Mouse (Mus musculus) MEL (cell line): ENCODE results near the gene Abhd8. TPM values are rescaled to one million over a fixed set of nuclear protein-coding genes. Genes with fewer than 3 reads are reported as not detected.

ENCODE experiments used
- DNase-seq: peaks from one replicate; pipeline ENCODE4 v3.0.0; 2011; ENCODE audit warnings: low read depth, low spot score
- H3K27ac ChIP-seq: 2 replicates; pipeline ENCODE4 v1.5.1; 2012; ENCODE audit warnings: low read depth, mild to moderate bottlenecking, control low read depth, low read length, moderate library complexity; ENCODE audit not compliant: control insufficient read depth
- H3K27me3 ChIP-seq, 2 experiments: fragments of 150-350 bp in 1 of 2; sonication (generic) in 1 of 2; 2 replicates each; pipeline ENCODE4 v1.6.1; 2012; ENCODE audit warnings: low read length in 2 of 2, mild to moderate bottlenecking in 2 of 2, improper control_type of control experiment in 1 of 2, moderate library complexity in 1 of 2; ENCODE audit not compliant: insufficient read depth in 2 of 2, control insufficient read depth in 1 of 2
- H3K36me3 ChIP-seq, 2 experiments: 2 replicates each; pipeline ENCODE4 v1.6.1; 2012 to 2014; ENCODE audit warnings: low read length in 2 of 2, improper control_type of control experiment in 1 of 2, inconsistent platforms in 1 of 2, mild to moderate bottlenecking in 1 of 2; ENCODE audit not compliant: insufficient read depth in 2 of 2, control insufficient read depth in 1 of 2
- H3K4me1 ChIP-seq, 2 experiments: fragments of 150-350 bp in 1 of 2; sonication (generic) in 1 of 2; 2 replicates each; pipeline ENCODE4 v1.6.1; 2012; ENCODE audit warnings: low read length in 2 of 2, improper control_type of control experiment in 1 of 2, mild to moderate bottlenecking in 1 of 2; ENCODE audit not compliant: insufficient read depth in 2 of 2, control insufficient read depth in 1 of 2
- H3K4me3 ChIP-seq, 2 experiments: fragments of 150-350 bp in 1 of 2; sonication (generic) in 1 of 2; 2 replicates each; pipeline ENCODE4 v1.5.1; 2012; ENCODE audit warnings: low read depth in 2 of 2, low read length in 2 of 2, mild to moderate bottlenecking in 2 of 2, moderate library complexity in 2 of 2, control low read depth in 1 of 2, improper control_type of control experiment in 1 of 2; ENCODE audit not compliant: control insufficient read depth in 1 of 2, insufficient read depth in 1 of 2
- H3K79me2 ChIP-seq: 2 replicates; pipeline ENCODE4 v1.6.1; 2012; ENCODE audit warnings: mild to moderate bottlenecking, low read length, moderate library complexity; ENCODE audit not compliant: control insufficient read depth, poor library complexity, insufficient read depth
- H3K9ac ChIP-seq: 2 replicates; pipeline ENCODE4 v1.6.1; 2012; ENCODE audit warnings: low read depth, mild to moderate bottlenecking, control low read depth, low read length, moderate library complexity; ENCODE audit not compliant: control insufficient read depth, poor library complexity, severe bottlenecking
- H3K9me3 ChIP-seq: fragments of 150-350 bp; sonication (generic); replicated peaks from 2 replicates; pipeline ENCODE4 v1.6.1; 2012; ENCODE audit warnings: mild to moderate bottlenecking, low read length, improper control_type of control experiment, moderate library complexity; ENCODE audit not compliant: insufficient read depth
- E2F4 ChIP-seq: IDR thresholded peaks from 2 replicates; pipeline ENCODE4 v1.6.1; 2011; ENCODE audit warnings: low read depth, low read length, improper control_type of control experiment, borderline replicate concordance
- GATA1 ChIP-seq: IDR thresholded peaks from 2 replicates; pipeline ENCODE4 v1.6.1; 2011; ENCODE audit warnings: low read depth, low read length, improper control_type of control experiment
- HCFC1 ChIP-seq: IDR thresholded peaks from 2 replicates; pipeline ENCODE4 v1.6.1; 2012; ENCODE audit warnings: low read depth, mild to moderate bottlenecking, inconsistent platforms, low read length, improper control_type of control experiment, moderate library complexity
- MXI1 ChIP-seq: IDR thresholded peaks from 2 replicates; pipeline ENCODE4 v1.6.1; 2011; ENCODE audit warnings: mild to moderate bottlenecking, low read depth, low read length, improper control_type of control experiment
- POLR2A ChIP-seq, 2 experiments: IDR thresholded peaks; 2 replicates each; pipeline ENCODE4 v1.6.1; 2011 to 2012; ENCODE audit warnings: low read length in 2 of 2, mild to moderate bottlenecking in 2 of 2, control low read depth in 1 of 2, improper control_type of control experiment in 1 of 2, low read depth in 1 of 2, moderate library complexity in 1 of 2; ENCODE audit not compliant: control insufficient read depth in 1 of 2, insufficient read depth in 1 of 2, poor library complexity in 1 of 2
- SMC3 ChIP-seq: IDR thresholded peaks from 2 replicates; pipeline ENCODE4 v1.6.1; 2011; ENCODE audit warnings: low read depth, low read length, improper control_type of control experiment
- TAL1 ChIP-seq: IDR thresholded peaks from 2 replicates; pipeline ENCODE4 v1.6.1; 2012; ENCODE audit warnings: mild to moderate bottlenecking, inconsistent platforms, low read length, moderate library complexity, mixed read lengths
- TBP ChIP-seq: IDR thresholded peaks from 2 replicates; pipeline ENCODE4 v1.8.0; 2011; ENCODE audit warnings: low read depth, low read length, improper control_type of control experiment
- polyA plus RNA-seq, 2 experiments: library from polyadenylated mRNA; stranded (reverse) in 1 of 2; unstranded in 1 of 2; fragments of >175 nt in 1 of 2; fragments of >200 nt in 1 of 2; gene quantifications; 2 replicates each; pipeline versions ENCODE4 v1.2.1 to v1.2.4; 2012; ENCODE audit warnings: low replicate concordance in 2 of 2, low read depth in 1 of 2; ENCODE audit not compliant: insufficient read length in 2 of 2, insufficient read depth in 1 of 2, missing spikeins in 1 of 2
- total RNA-seq: library from RNA; depleted of rRNA; stranded (reverse); fragments of 300-350 nt; gene quantifications from 2 replicates; pipeline ENCODE4 v1.2.3, GENCODE M21; 2012; rRNA removed

Gene Abhd8
- total and polyA plus RNA-seq, 3 experiments, result 28.5 to 39.2 TPM; not detected in 1

DNA sequence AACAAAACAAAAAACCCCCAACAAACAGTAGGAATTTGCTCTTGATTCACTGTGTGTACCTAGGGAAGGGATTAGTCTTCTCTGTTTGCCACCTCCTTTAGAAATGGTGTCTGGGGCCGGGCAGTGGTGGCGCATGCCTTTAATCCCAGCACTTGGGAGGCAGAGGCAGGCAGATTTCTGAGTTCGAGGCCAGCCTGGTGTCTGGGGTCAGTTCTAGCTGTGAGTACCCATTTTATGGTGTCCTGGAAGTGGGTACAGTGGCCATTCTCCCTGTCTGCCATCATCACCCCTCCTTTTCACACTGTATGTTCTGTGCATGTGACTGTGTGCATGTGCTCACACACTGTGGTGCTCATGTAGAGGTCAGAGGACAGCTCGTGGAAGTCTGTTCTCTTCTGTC is 55.2 kb downstream of the Abhd8 start:
- H3K9ac ChIP-seq, result no peak overlapping the region
- H3K27me3 ChIP-seq, result no peaks in the 10 kb centered on the region
- H3K4me1 ChIP-seq, result peaks cover 0 to 22% of the 10 kb centered on the region in 2 experiments; a peak in 2 of 4 replicates
- no peak for TF ChIP-seq POLR2A (IDR thresholded peaks at IDR 0.05; ENCODE audit: control insufficient read depth in 1 of 2, insufficient read depth in 1 of 2, low read depth in 1 of 2, low read length in 2 of 2, poor library complexity in 1 of 2)
- TF ChIP-seq GATA1, result no peak
- TF ChIP-seq E2F4, result no peak
- TF ChIP-seq SMC3, result no peak
- TF ChIP-seq TBP, result no peak
- peaks cover 26% of the 10 kb centered on the region for H3K79me2 ChIP-seq
- H3K4me3 ChIP-seq, result no peak overlapping the region
- no peak for DNase-seq
- peaks cover 0 to 11% of the 10 kb centered on the region in 2 experiments; a peak in 2 of 4 replicates for H3K36me3 ChIP-seq
- H3K9me3 ChIP-seq, result no peaks in the 10 kb centered on the region
- H3K27ac ChIP-seq, result no peak overlapping the region

DNA sequence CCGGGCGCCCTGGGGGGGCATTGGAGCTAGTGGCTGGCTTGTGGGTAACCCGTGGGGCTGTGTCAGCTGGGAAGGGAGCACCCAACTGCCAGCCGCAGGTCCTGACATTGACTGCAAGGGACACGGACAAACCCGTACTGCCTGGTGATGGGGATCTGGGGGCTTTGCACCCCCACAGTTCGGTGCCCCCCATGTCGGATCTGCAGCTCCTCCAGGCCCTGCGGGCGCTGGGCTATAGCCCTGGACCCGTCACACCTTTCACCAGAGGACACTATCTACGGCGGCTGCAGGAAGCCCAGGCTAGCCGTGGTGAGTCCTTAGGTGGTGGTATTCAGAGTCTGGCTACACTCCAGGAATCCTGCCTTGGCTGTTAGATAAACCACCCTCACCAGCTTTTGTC is 56.0 kb downstream of the Abhd8 start:
- Histone ChIP-seq H3K4me3 (no peak overlapping the region), H3K27me3 (no peaks in the 10 kb centered on the region), H3K27ac (no peak overlapping the region), H3K4me1 (peaks cover 0 to 22% of the 10 kb centered on the region in 2 experiments; a peak in 2 of 4 replicates), H3K9me3 (no peaks in the 10 kb centered on the region), H3K79me2 (peaks cover 26% of the 10 kb centered on the region), H3K9ac (no peak overlapping the region)
- no peak for DNase-seq
- no peak; the same call in 1 of the 2 replicates for TF ChIP-seq TAL1
- TF ChIP-seq MXI1, result no peak
- no peak for TF ChIP-seq HCFC1
- TF ChIP-seq, all 39 proteins: peak for 0
- peaks cover 0 to 11% of the 10 kb centered on the region in 2 experiments; a peak in 2 of 4 replicates for H3K36me3 ChIP-seq

Other genes starting within 250 kb of the Abhd8 start
- gene Myo9b, start 190.9 kb downstream of the Abhd8 start, total RNA-seq, result 35.8 and 36.5 TPM in 2 replicates
- gene Myo9b, start 190.9 kb downstream of the Abhd8 start, polyA plus RNA-seq, result 10 to 100 TPM; 52.3 to 54.8 TPM
- 55.6 and 60.4 TPM in 2 replicates for gene Haus8, start 190.7 kb downstream of the Abhd8 start, total RNA-seq
- gene Haus8, start 190.7 kb downstream of the Abhd8 start, polyA plus RNA-seq, result 10 to 100 TPM in 1 of 2 experiments, not detected in 1; 69.2 TPM
- 91.9 and 107 TPM in 2 replicates for gene Use1, start 96.8 kb downstream of the Abhd8 start, total RNA-seq
- 100 to 1,000 TPM in 1 of 2 experiments, not detected in 1; 117 TPM for gene Use1, start 96.8 kb downstream of the Abhd8 start, polyA plus RNA-seq
- 14.1 and 18.3 TPM in 2 replicates for gene Ocel1, start 92.4 kb downstream of the Abhd8 start, total RNA-seq
- gene Ocel1, start 92.4 kb downstream of the Abhd8 start, polyA plus RNA-seq, result 10 to 100 TPM in 1 of 2 experiments, not detected in 1; 16.2 TPM
- gene Nr2f6, start 81.7 kb downstream of the Abhd8 start, total RNA-seq, result 29.6 and 30.5 TPM in 2 replicates
- 10 to 100 TPM in 1 of 2 experiments, not detected in 1; 48.3 TPM for gene Nr2f6, start 81.7 kb downstream of the Abhd8 start, polyA plus RNA-seq
- gene Ushbp1, start 67.9 kb downstream of the Abhd8 start, total RNA-seq, result 0.04 TPM in 1 of 2 replicates, not detected in the other
- gene Ushbp1, start 67.9 kb downstream of the Abhd8 start, polyA plus RNA-seq, result under 1 TPM in 1 of 2 experiments, not detected in 1; 0.07 TPM
- gene Babam1, start 66.8 kb downstream of the Abhd8 start, total RNA-seq, result 54.5 and 59.6 TPM in 2 replicates
- 100 to 1,000 TPM in 1 of 2 experiments, not detected in 1; 132 TPM for gene Babam1, start 66.8 kb downstream of the Abhd8 start, polyA plus RNA-seq
- gene Ankle1, start 57.6 kb downstream of the Abhd8 start, total RNA-seq, result 17.6 and 18.5 TPM in 2 replicates
- gene Ankle1, start 57.6 kb downstream of the Abhd8 start, polyA plus RNA-seq, result 10 to 100 TPM in 1 of 2 experiments, not detected in 1; 21.2 TPM
- gene Mrpl34, start 1.3 kb upstream of the Abhd8 start, total RNA-seq, result 123 and 143 TPM in 2 replicates
- 100 to 1,000 TPM in 1 of 2 experiments, not detected in 1; 196 TPM for gene Mrpl34, start 1.3 kb upstream of the Abhd8 start, polyA plus RNA-seq
- 49.7 and 59.6 TPM in 2 replicates for gene Dda1, start 5.5 kb upstream of the Abhd8 start, total RNA-seq
- gene Dda1, start 5.5 kb upstream of the Abhd8 start, polyA plus RNA-seq, result 100 to 1,000 TPM in 1 of 2 experiments, not detected in 1; 110 TPM
- gene Ano8, start 22.3 kb upstream of the Abhd8 start, total RNA-seq, result 3.5 and 3.9 TPM in 2 replicates
- 1 to 10 TPM in 1 of 2 experiments, not detected in 1; 4.8 TPM for gene Ano8, start 22.3 kb upstream of the Abhd8 start, polyA plus RNA-seq
- 45.5 and 49.4 TPM in 2 replicates for gene Gtpbp3, start 24.4 kb upstream of the Abhd8 start, total RNA-seq
- gene Gtpbp3, start 24.4 kb upstream of the Abhd8 start, polyA plus RNA-seq, result 10 to 100 TPM in 1 of 2 experiments, not detected in 1; 50.1 TPM
- 8.2 and 11.7 TPM in 2 replicates for gene Plvap, start 48.1 kb upstream of the Abhd8 start, total RNA-seq
- gene Plvap, start 48.1 kb upstream of the Abhd8 start, polyA plus RNA-seq, result 10 to 100 TPM in 1 of 2 experiments, not detected in 1; 20.4 TPM
- gene Ccdc194, start 62.1 kb upstream of the Abhd8 start, total RNA-seq, result not detected in 2 replicates
- gene Ccdc194, start 62.1 kb upstream of the Abhd8 start, polyA plus RNA-seq, result not detected
- 41.1 and 49.9 TPM in 2 replicates for gene Bst2, start 73.8 kb upstream of the Abhd8 start, total RNA-seq
- 100 to 1,000 TPM in 1 of 2 experiments, not detected in 1; 125 TPM for gene Bst2, start 73.8 kb upstream of the Abhd8 start, polyA plus RNA-seq
- 39.5 and 46.5 TPM in 2 replicates for gene Mvb12a, start 79.3 kb upstream of the Abhd8 start, total RNA-seq
- gene Mvb12a, start 79.3 kb upstream of the Abhd8 start, polyA plus RNA-seq, result 10 to 100 TPM in 1 of 2 experiments, not detected in 1; 67.3 TPM
- 1.2 and 1.7 TPM in 2 replicates for gene Tmem221, start 95.2 kb upstream of the Abhd8 start, total RNA-seq
- 1 to 10 TPM in 1 of 2 experiments, not detected in 1; 5.1 TPM for gene Tmem221, start 95.2 kb upstream of the Abhd8 start, polyA plus RNA-seq
- gene Nxnl1, start 102.9 kb upstream of the Abhd8 start, total RNA-seq, result 0.04 TPM in 1 of 2 replicates, not detected in the other
- gene Nxnl1, start 102.9 kb upstream of the Abhd8 start, polyA plus RNA-seq, result 1 to 10 TPM in 1 of 2 experiments, not detected in 1; 1.2 TPM
- 0.42 and 0.46 TPM in 2 replicates for gene Slc27a1, start 105.2 kb upstream of the Abhd8 start, total RNA-seq
- gene Slc27a1, start 105.2 kb upstream of the Abhd8 start, polyA plus RNA-seq, result 1 to 10 TPM in 1 of 2 experiments, not detected in 1; 1.3 TPM
- gene Pgls, start 128.5 kb upstream of the Abhd8 start, total RNA-seq, result 219 and 257 TPM in 2 replicates
- 100 to 1,000 TPM in 1 of 2 experiments, not detected in 1; 225 TPM for gene Pgls, start 128.5 kb upstream of the Abhd8 start, polyA plus RNA-seq
- 3.8 and 7.6 TPM in 2 replicates for gene Fam129c, start 134.0 kb upstream of the Abhd8 start, total RNA-seq
- 1 to 10 TPM in 1 of 2 experiments, not detected in 1; 8.3 TPM for gene Fam129c, start 134.0 kb upstream of the Abhd8 start, polyA plus RNA-seq
- gene Colgalt1, start 147.3 kb upstream of the Abhd8 start, total RNA-seq, result 37.8 and 50.9 TPM in 2 replicates
- gene Colgalt1, start 147.3 kb upstream of the Abhd8 start, polyA plus RNA-seq, result 100 to 1,000 TPM in 1 of 2 experiments, 10 to 100 TPM in 1; 59.0 to 102 TPM
- 0.81 and 0.92 TPM in 2 replicates for gene Unc13a, start 208.1 kb upstream of the Abhd8 start, total RNA-seq
- 1 to 10 TPM in 1 of 2 experiments, not detected in 1; 3.6 TPM for gene Unc13a, start 208.1 kb upstream of the Abhd8 start, polyA plus RNA-seq
- gene Jak3, start 212.6 kb upstream of the Abhd8 start, total RNA-seq, result 4.2 and 5.1 TPM in 2 replicates
- gene Jak3, start 212.6 kb upstream of the Abhd8 start, polyA plus RNA-seq, result 10 to 100 TPM in 1 of 2 experiments, not detected in 1; 12.4 TPM
- 0.54 and 0.69 TPM in 2 replicates for gene Insl3, start 225.6 kb upstream of the Abhd8 start, total RNA-seq
- gene Insl3, start 225.6 kb upstream of the Abhd8 start, polyA plus RNA-seq, result 1 to 10 TPM in 1 of 2 experiments, not detected in 1; 4.4 TPM
- 0.10 and 0.19 TPM in 2 replicates for gene B3gnt3, start 238.1 kb upstream of the Abhd8 start, total RNA-seq
- under 1 TPM in 1 of 2 experiments, not detected in 1; 0.84 TPM for gene B3gnt3, start 238.1 kb upstream of the Abhd8 start, polyA plus RNA-seq